Mouse (Mus musculus) lung, postnatal 0 days (tissue): Measurements from ENCODE around the gene Fga.

Experiments
- CTCF ChIP-seq: IDR thresholded peaks from 2 replicates; pipeline ENCODE4 v1.5.1; 2016; ENCODE audit warnings: antibody characterized with exemption, mild to moderate bottlenecking
- EP300 ChIP-seq: IDR thresholded peaks from 2 replicates; pipeline ENCODE4 v1.6.1; 2016; ENCODE audit warnings: antibody characterized with exemption, mild to moderate bottlenecking, control low read depth

GRCm38 (mm10) chr3:83030331-83030730 lies 4.5 kb downstream of the Fga start:
- TF ChIP-seq CTCF (no peak), EP300 (no peak)
